Mouse (Mus musculus): Measurements from ENCODE around the gene Rnf39. TPM values are rescaled to one million over a fixed set of nuclear protein-coding genes. Genes with fewer than 3 reads are reported as not detected.
A peak's percentile ranks its signal among the peaks of the same experiment; 100 is the strongest.

The Rnf39 gene
- 0.21 and 0.83 TPM in 2 replicates for polyA plus RNA-seq (2015; fragmentation: Nextera tagmentation; extraction: Ambion mirVana)

DNA sequence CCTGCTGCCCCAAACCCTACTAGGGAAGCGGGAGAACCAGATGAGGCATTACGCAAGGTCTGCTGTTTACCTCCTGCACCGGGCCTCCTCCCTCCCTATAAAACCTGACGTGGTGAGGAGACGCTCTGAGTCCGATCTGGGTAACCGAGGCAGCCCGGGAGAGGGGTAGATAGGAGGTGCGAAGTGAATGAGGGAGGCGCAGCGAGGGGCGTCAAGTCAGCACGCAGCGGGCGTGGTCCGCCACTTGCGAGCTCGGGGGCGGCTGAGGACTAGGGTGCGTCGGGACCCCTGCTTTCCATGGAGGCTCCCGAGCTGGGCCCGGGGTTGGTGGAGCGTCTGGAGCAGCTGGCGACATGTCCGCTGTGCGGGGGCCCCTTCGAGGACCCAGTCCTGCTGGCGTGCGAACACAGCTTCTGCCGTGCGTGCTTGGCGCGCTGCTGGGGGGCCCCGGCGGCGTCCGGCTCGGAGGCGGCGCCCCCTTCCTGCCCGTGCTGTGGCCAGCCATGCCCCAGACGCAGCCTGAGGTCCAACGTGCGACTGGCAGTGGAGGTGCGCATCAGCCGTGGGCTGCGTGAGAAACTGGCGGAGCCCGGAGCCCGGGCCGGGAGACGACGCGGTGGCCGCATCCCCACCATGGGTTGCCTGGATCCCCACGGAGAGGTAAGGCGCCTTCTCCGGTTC lies at the start of gene Rnf39:
TSS of gene Rnf39 (plus strand) at position 128 of the 681 bp plus-strand sequence.
- peak; percentile 14; the same call in 1 of the 2 replicates for ATAC-seq
- H3K36me3 ChIP-seq (ENCODE audit: poor library complexity, severe bottlenecking) = no peaks in the 10 kb centered on the region
- peaks cover 20% of the 10 kb centered on the region; the same call in 1 of the 2 replicates for H3K4me1 ChIP-seq
- no peak within 1 kb of the TSS for H3K27ac ChIP-seq
- peak within 1 kb of the TSS; percentile 63 for H3K4me2 ChIP-seq
- 4% methylated on average over 53 of the region's 59 CpGs for WGBS
- H3K27me3 ChIP-seq = peaks cover 61% of the 10 kb centered on the region
- H3K9ac ChIP-seq = peak within 1 kb of the TSS; percentile 14
- H3K4me3 ChIP-seq = peak within 1 kb of the TSS; percentile 38
- no peaks in the 10 kb centered on the region for H3K9me3 ChIP-seq (replicated peaks)

- ATAC-seq = no peak
Observed at GRCm38 (mm10) chr17:36893387-36893786, 49.3 kb upstream of the Rnf39 start.

GRCm38 (mm10) chr17:36896583-36896982 lies 46.1 kb upstream of the Rnf39 start:
- no peak for ATAC-seq
- no peaks in the 10 kb centered on the region for H3K9me3 ChIP-seq (replicated peaks)
- H3K27ac ChIP-seq = no peak overlapping the region
- WGBS = 88% methylated on average over 1 of the region's 1 CpGs
- no peaks in the 10 kb centered on the region for H3K36me3 ChIP-seq (ENCODE audit: poor library complexity, severe bottlenecking)
- H3K4me3 ChIP-seq = no peak overlapping the region
- H3K9ac ChIP-seq = no peak overlapping the region
- H3K4me2 ChIP-seq = no peak overlapping the region
- no peaks in the 10 kb centered on the region for H3K27me3 ChIP-seq
- no peaks in the 10 kb centered on the region for H3K4me1 ChIP-seq

More at GRCm38 (mm10) chr17:36893387-36893786, 49.3 kb upstream of the Rnf39 start:
- Histone ChIP-seq H3K9ac (no peak overlapping the region), H3K27ac (no peak overlapping the region), H3K9me3 (replicated peaks) (no peaks in the 10 kb centered on the region), H3K36me3 (ENCODE audit: poor library complexity, severe bottlenecking) (no peaks in the 10 kb centered on the region), H3K4me1 (no peaks in the 10 kb centered on the region), H3K27me3 (0 out of 2 replicates have a peak, but pooled peaks cover 6% of the 10 kb centered on the region), H3K4me2 (no peak overlapping the region), H3K4me3 (no peak overlapping the region)
- WGBS = 79% methylated on average over 5 of the region's 5 CpGs

GRCm38 (mm10) chr17:36897065-36897464 lies 45.7 kb upstream of the Rnf39 start:
- ATAC-seq = no peak
- no peaks in the 10 kb centered on the region for H3K27me3 ChIP-seq
- H3K4me1 ChIP-seq = no peaks in the 10 kb centered on the region
- H3K9me3 ChIP-seq (replicated peaks) = no peaks in the 10 kb centered on the region
- H3K4me3 ChIP-seq = no peak overlapping the region
- no peak overlapping the region for H3K9ac ChIP-seq
- H3K27ac ChIP-seq = no peak overlapping the region
- no peaks in the 10 kb centered on the region for H3K36me3 ChIP-seq (ENCODE audit: poor library complexity, severe bottlenecking)
- H3K4me2 ChIP-seq = no peak overlapping the region

GRCm38 (mm10) chr17:36897552-36898205 lies 45.0 kb upstream of the Rnf39 start, which contains the start of gene Trim31:
Gene Trim31, plus strand, starts transcription at chr17:36898118.
- no peak within 1 kb of the TSS for H3K4me2 ChIP-seq
- no peak within 1 kb of the TSS for H3K27ac ChIP-seq
- no peaks in the 10 kb centered on the region for H3K36me3 ChIP-seq (ENCODE audit: poor library complexity, severe bottlenecking)
- no peak within 1 kb of the TSS for H3K4me3 ChIP-seq
- H3K9me3 ChIP-seq (replicated peaks) = no peaks in the 10 kb centered on the region
- no peak for ATAC-seq
- WGBS = 75% methylated on average over 6 of the region's 6 CpGs
- no peaks in the 10 kb centered on the region for H3K4me1 ChIP-seq
- H3K9ac ChIP-seq = no peak within 1 kb of the TSS; the same call in 1 of the 2 replicates
- H3K27me3 ChIP-seq = no peaks in the 10 kb centered on the region

- Histone ChIP-seq H3K4me3 (no peak overlapping the region), H3K4me2 (no peak overlapping the region), H3K9me3 (replicated peaks) (no peaks in the 10 kb centered on the region), H3K27me3 (no peaks in the 10 kb centered on the region), H3K9ac (no peak overlapping the region), H3K4me1 (no peaks in the 10 kb centered on the region), H3K36me3 (ENCODE audit: poor library complexity, severe bottlenecking) (no peaks in the 10 kb centered on the region), H3K27ac (no peak overlapping the region)
- 87% methylated on average over 4 of the region's 4 CpGs for WGBS
- ATAC-seq = no peak
Observed at GRCm38 (mm10) chr17:36899376-36899775, 43.3 kb upstream of the Rnf39 start.

- ATAC-seq = no peak
- Histone ChIP-seq H3K9me3 (replicated peaks) (no peaks in the 10 kb centered on the region), H3K27ac (no peak overlapping the region), H3K4me2 (no peak overlapping the region), H3K4me1 (no peaks in the 10 kb centered on the region), H3K4me3 (no peak overlapping the region), H3K36me3 (ENCODE audit: poor library complexity, severe bottlenecking) (no peaks in the 10 kb centered on the region), H3K9ac (no peak overlapping the region), H3K27me3 (no peaks in the 10 kb centered on the region)
- 83% methylated on average over 5 of the region's 5 CpGs for WGBS
Observed at GRCm38 (mm10) chr17:36900001-36900400, 42.7 kb upstream of the Rnf39 start.

GRCm38 (mm10) chr17:36900691-36901090 lies 42.0 kb upstream of the Rnf39 start:
- H3K27ac ChIP-seq = no peak overlapping the region
- H3K9me3 ChIP-seq (replicated peaks) = no peaks in the 10 kb centered on the region
- H3K4me3 ChIP-seq = no peak overlapping the region
- ATAC-seq = no peak
- H3K9ac ChIP-seq = no peak overlapping the region
- H3K27me3 ChIP-seq = no peaks in the 10 kb centered on the region
- H3K36me3 ChIP-seq (ENCODE audit: poor library complexity, severe bottlenecking) = no peaks in the 10 kb centered on the region
- no peak overlapping the region for H3K4me2 ChIP-seq
- 29% methylated on average over 1 of the region's 1 CpGs for WGBS
- no peaks in the 10 kb centered on the region for H3K4me1 ChIP-seq

DNA sequence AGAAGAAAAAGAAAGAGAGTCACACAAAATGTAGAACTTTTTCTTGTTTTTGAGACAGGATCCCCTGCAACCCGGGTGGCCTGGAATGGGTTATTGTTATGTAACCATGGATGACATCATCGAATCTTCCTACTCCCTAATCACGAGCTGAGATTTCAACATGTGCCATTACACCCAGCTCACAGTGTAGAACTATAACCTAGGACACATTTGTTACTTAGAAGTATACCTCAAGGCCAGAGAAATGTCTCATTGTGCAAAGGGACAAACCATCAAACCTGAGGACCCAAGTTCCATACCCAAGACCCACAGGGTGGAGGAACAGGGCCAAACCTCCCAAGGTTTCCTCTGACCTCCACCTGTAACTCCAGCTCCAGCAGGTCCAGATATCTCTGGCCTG lies 39.1 kb upstream of the Rnf39 start:
- no peaks in the 10 kb centered on the region for H3K9me3 ChIP-seq (replicated peaks)
- H3K27ac ChIP-seq = no peak overlapping the region
- H3K9ac ChIP-seq = no peak overlapping the region
- H3K4me2 ChIP-seq = no peak overlapping the region
- WGBS = 75% methylated on average over 3 of the region's 3 CpGs
- H3K27me3 ChIP-seq = no peaks in the 10 kb centered on the region
- ATAC-seq = no peak
- H3K4me1 ChIP-seq = no peaks in the 10 kb centered on the region
- no peaks in the 10 kb centered on the region for H3K36me3 ChIP-seq (ENCODE audit: poor library complexity, severe bottlenecking)
- H3K4me3 ChIP-seq = no peak overlapping the region

GRCm38 (mm10) chr17:36908235-36908634 lies 34.5 kb upstream of the Rnf39 start:
- WGBS = 41% methylated on average over 1 of the region's 1 CpGs
- Histone ChIP-seq H3K27me3 (no peaks in the 10 kb centered on the region), H3K4me2 (no peak overlapping the region), H3K36me3 (ENCODE audit: poor library complexity, severe bottlenecking) (no peaks in the 10 kb centered on the region), H3K9ac (no peak overlapping the region), H3K4me3 (no peak overlapping the region), H3K4me1 (no peaks in the 10 kb centered on the region), H3K27ac (no peak overlapping the region), H3K9me3 (replicated peaks) (no peaks in the 10 kb centered on the region)
- ATAC-seq = no peak

DNA sequence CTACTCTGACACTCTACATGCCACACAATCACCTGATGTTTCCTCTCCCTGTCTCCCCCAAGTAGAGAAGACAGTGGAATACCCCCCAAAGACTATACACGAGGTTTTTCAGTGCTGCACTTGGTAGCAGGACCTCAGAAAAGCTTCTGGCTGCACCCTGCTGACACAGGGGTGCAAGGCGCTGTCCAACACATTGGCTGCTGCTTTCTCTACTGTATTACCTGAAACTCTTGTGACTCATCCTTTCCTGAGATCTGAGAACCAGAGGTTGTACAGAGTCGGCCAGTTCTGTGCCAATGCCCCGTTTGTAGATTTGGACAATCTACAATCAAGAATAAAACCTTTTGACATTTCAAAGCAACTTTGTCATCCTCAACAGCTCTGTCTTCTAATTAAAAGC lies 32.9 kb upstream of the Rnf39 start:
- no peaks in the 10 kb centered on the region for H3K9me3 ChIP-seq (replicated peaks)
- ATAC-seq = no peak
- no peak overlapping the region for H3K4me2 ChIP-seq
- no peaks in the 10 kb centered on the region for H3K4me1 ChIP-seq
- no peak overlapping the region for H3K9ac ChIP-seq
- no peaks in the 10 kb centered on the region for H3K36me3 ChIP-seq (ENCODE audit: poor library complexity, severe bottlenecking)
- H3K4me3 ChIP-seq = no peak overlapping the region
- H3K27ac ChIP-seq = no peak overlapping the region
- 59% methylated on average over 4 of the region's 4 CpGs for WGBS
- H3K27me3 ChIP-seq = no peaks in the 10 kb centered on the region

- 83% methylated on average over 2 of the region's 2 CpGs for WGBS
- no peak overlapping the region for H3K4me2 ChIP-seq
Observed at GRCm38 (mm10) chr17:36912031-36912430, 30.7 kb upstream of the Rnf39 start.

More at GRCm38 (mm10) chr17:36912031-36912430, 30.7 kb upstream of the Rnf39 start:
- H3K9ac ChIP-seq = no peak overlapping the region
- no peaks in the 10 kb centered on the region for H3K27me3 ChIP-seq
- H3K4me1 ChIP-seq = no peaks in the 10 kb centered on the region
- ATAC-seq = no peak
- no peaks in the 10 kb centered on the region for H3K36me3 ChIP-seq (ENCODE audit: poor library complexity, severe bottlenecking)
- no peak overlapping the region for H3K4me3 ChIP-seq
- H3K9me3 ChIP-seq (replicated peaks) = no peaks in the 10 kb centered on the region
- H3K27ac ChIP-seq = no peak overlapping the region

Data from forebrain, embryonic 13.5 days (tissue).